10 mouse cellular contexts compared by ENCODE assay signal in genomic region chr9:59989864-59990263, GRCm38 (mm10). TPM values are rescaled to one million over a fixed set of nuclear protein-coding genes. Genes with fewer than 3 reads are reported as not detected.
DNase-seq lines count a peak whose midpoint lies in the region; ATAC-seq and TF ChIP-seq lines count a peak whose summit lies in the region.
"Had no signal": no experiment of that assay in that cellular context is flagged by ENCODE, and none has a peak within 500 bp of the region (broad histone marks: within the 10 kb centered on the region; RNA-seq: fewer than 3 reads in every experiment).

No protein-coding gene starts in this region.

- peak; percentile 87 for DNase-seq in hindbrain, embryonic 14.5 days (ENCODE audit: low spot score)
- peak; percentile 74 for DNase-seq in MEL (ENCODE audit: low read depth, low spot score)
- DNase-seq in c-Kit-positive CD71-positive TER-119-negative erythroid progenitor cells, embryonic 14.5 days (ENCODE audit: low read depth), result peak; percentile 46
- DNase-seq in gonadal fat pad, adult 2 months (ENCODE audit: low read depth), result peak; percentile 10
- peak; percentile 62 to 64 for DNase-seq in left cerebral cortex, adult 2 months (ENCODE audit: extremely low spot score in 1 of 2, low spot score in 2 of 2)
- peak; percentile 56 for DNase-seq in retina, adult 2 months (ENCODE audit: low read depth, low spot score)

- 3% methylated on average over 1 of the region's 1 CpGs for WGBS in hindbrain, embryonic 14.5 days
- 0% methylated on average over 1 of the region's 1 CpGs for WGBS in hindbrain, embryonic 16.5 days

- intact Hi-C loops in left cerebral cortex, adult 2 months (cut with DNase I), result loop anchor here (1.0 to 10.0 kb wide), 2 partner anchors 31 to 245 kb away; no protein-coding TSS in a partner anchor

- H3K9ac ChIP-seq in hindbrain, embryonic 14.5 days, result no peak overlapping the region
- H3K9ac ChIP-seq in hindbrain, embryonic 16.5 days (ENCODE audit: low read depth, low read length), result no peak overlapping the region
- no peak overlapping the region for H3K9ac ChIP-seq in MEL (ENCODE audit: control insufficient read depth, low read depth, low read length, poor library complexity, severe bottlenecking)
- H3K9ac ChIP-seq: embryonic facial prominence, embryonic 15.5 days had no signal

- no peaks in the 10 kb centered on the region for H3K4me1 ChIP-seq in hindbrain, embryonic 14.5 days (replicated peaks; ENCODE audit: control insufficient read depth, insufficient read depth, low read length)
- H3K4me1 ChIP-seq in hindbrain, embryonic 16.5 days (ENCODE audit: control insufficient read depth, insufficient read depth, low read depth, low read length), result no peaks in the 10 kb centered on the region
- H3K4me1 ChIP-seq in MEL (ENCODE audit: control insufficient read depth in 1 of 2, insufficient read depth in 2 of 2, low read length in 2 of 2), result no peaks in the 10 kb centered on the region
- H3K4me1 ChIP-seq: megakaryocyte, embryonic 14.5 days had no signal

- no peak for ATAC-seq in hindbrain, embryonic 14.5 days (ENCODE audit: low FRiP score)
- no peak for ATAC-seq in hindbrain, embryonic 16.5 days
- ATAC-seq in granulocyte monocyte progenitor cell, adult 5-6 weeks (replicated peaks; ENCODE audit: poor library complexity, severe bottlenecking), result no peak

- H3K9me3 ChIP-seq in hindbrain, embryonic 14.5 days (ENCODE audit: control insufficient read depth, low read length), result no peaks in the 10 kb centered on the region
- no peaks in the 10 kb centered on the region for H3K9me3 ChIP-seq in hindbrain, embryonic 16.5 days (ENCODE audit: control insufficient read depth, low read length)
- no peaks in the 10 kb centered on the region for H3K9me3 ChIP-seq in MEL (replicated peaks; ENCODE audit: insufficient read depth, low read length)
- H3K9me3 ChIP-seq: embryonic facial prominence, embryonic 15.5 days; megakaryocyte, embryonic 14.5 days had no signal

- H3K4me2 ChIP-seq in hindbrain, embryonic 14.5 days (replicated peaks), result no peak overlapping the region
- no peak overlapping the region for H3K4me2 ChIP-seq in hindbrain, embryonic 16.5 days (ENCODE audit: low read length)
- H3K4me2 ChIP-seq: embryonic facial prominence, embryonic 15.5 days had no signal

- H3K27ac ChIP-seq in hindbrain, embryonic 14.5 days, result no peak overlapping the region
- H3K27ac ChIP-seq in hindbrain, embryonic 16.5 days (ENCODE audit: low read depth, low read length), result no peak overlapping the region
- no peak overlapping the region for H3K27ac ChIP-seq in MEL (ENCODE audit: control insufficient read depth, low read depth, low read length)
- H3K27ac ChIP-seq in left cerebral cortex, adult 2 months, result no peak overlapping the region

- no peak overlapping the region for H3K4me3 ChIP-seq in hindbrain, embryonic 14.5 days (replicated peaks; ENCODE audit: low read length)
- no peak overlapping the region for H3K4me3 ChIP-seq in hindbrain, embryonic 16.5 days (ENCODE audit: low read length)
- no peak overlapping the region for H3K4me3 ChIP-seq in MEL (ENCODE audit: control insufficient read depth in 1 of 2, insufficient read depth in 1 of 2, low read depth in 2 of 2, low read length in 2 of 2)
- no peak overlapping the region for H3K4me3 ChIP-seq in left cerebral cortex, adult 2 months
- H3K4me3 ChIP-seq: embryonic facial prominence, embryonic 15.5 days; megakaryocyte, embryonic 14.5 days had no signal

- H3K36me3 ChIP-seq in hindbrain, embryonic 14.5 days (replicated peaks; ENCODE audit: control insufficient read depth, insufficient read depth), result no peaks in the 10 kb centered on the region
- no peaks in the 10 kb centered on the region for H3K36me3 ChIP-seq in hindbrain, embryonic 16.5 days (ENCODE audit: control insufficient read depth, insufficient read depth, low read length)
- H3K36me3 ChIP-seq in MEL (ENCODE audit: control insufficient read depth in 1 of 2, insufficient read depth in 2 of 2, low read length in 2 of 2), result no peaks in the 10 kb centered on the region

- TF ChIP-seq RAD21 in MEL (IDR thresholded peaks at IDR 0.05; ENCODE audit: low read depth, low read length), result peak; percentile 66

- no peaks in the 10 kb centered on the region for H3K79me2 ChIP-seq in MEL (ENCODE audit: control insufficient read depth, insufficient read depth, low read length, poor library complexity)

- no peak for TF ChIP-seq EP300 in MEL (IDR thresholded peaks at IDR 0.05; ENCODE audit: low read depth in 1 of 2, low read length in 2 of 2)

- H3K27me3 ChIP-seq in hindbrain, embryonic 14.5 days (ENCODE audit: control insufficient read depth, insufficient read depth, low read length), result no peaks in the 10 kb centered on the region
- H3K27me3 ChIP-seq in hindbrain, embryonic 16.5 days (replicated peaks; ENCODE audit: control insufficient read depth, insufficient read depth, low read length), result no peaks in the 10 kb centered on the region
- H3K27me3 ChIP-seq in MEL (ENCODE audit: control insufficient read depth in 1 of 2, insufficient read depth in 2 of 2, low read length in 2 of 2), result peaks cover 0 to 3% of the 10 kb centered on the region in 2 experiments; a peak in 1 of 4 replicates
- H3K27me3 ChIP-seq: embryonic facial prominence, embryonic 15.5 days had no signal

- TF ChIP-seq POLR2A in MEL (IDR thresholded peaks at IDR 0.05; ENCODE audit: control insufficient read depth in 1 of 2, insufficient read depth in 1 of 2, low read depth in 1 of 2, low read length in 2 of 2, poor library complexity in 1 of 2), result no peak

- TF ChIP-seq CTCF in MEL (IDR thresholded peaks at IDR 0.05 in 2 of 3, conservative IDR thresholded peaks at IDR 0.05 in 1 of 3; ENCODE audit: control insufficient read depth in 1 of 3, insufficient read depth in 1 of 3, low read depth in 2 of 3, low read length in 3 of 3, poor library complexity in 1 of 3, severe bottlenecking in 1 of 3), result peak; percentile 62 to 81 (median 80)
- TF ChIP-seq CTCF in left cerebral cortex, adult 2 months (IDR thresholded peaks at IDR 0.05), result peak; percentile 92

TF ChIP-seq in MEL, 35 proteins besides CTCF, POLR2A, EP300 and RAD21:
- TF ChIP-seq SMC3 (IDR thresholded peaks at IDR 0.05; ENCODE audit: low read depth, low read length), result peak; percentile 79
- TF ChIP-seq MAFK (IDR thresholded peaks at IDR 0.05; ENCODE audit: borderline replicate concordance, low read depth, low read length), result no peak
TF ChIP-seq in MEL: peak in this region for 1.

RNA-seq across cellular contexts. Expression of gene Nr2e3, which starts 29.4 kb away (rescaled TPM):
- not detected in 2 replicates for polyA plus RNA-seq in hindbrain, embryonic 14.5 days (2014; fragmentation: Nextera tagmentation; extraction: Ambion mirVana)
- polyA plus RNA-seq in hindbrain, embryonic 16.5 days (2015; fragmentation: Nextera tagmentation; extraction: Ambion mirVana), result not detected in 2 replicates
- not detected in 2 replicates for total RNA-seq in MEL (2012; rRNA removed)
- polyA plus RNA-seq in MEL (2012; ENCODE audit: insufficient read depth in 1 of 2, insufficient read length in 2 of 2, low read depth in 1 of 2, low replicate concordance in 2 of 2, missing spikeins in 1 of 2), result not detected
- polyA plus RNA-seq in gonadal fat pad, adult 2 months (2012; rRNA removed), result not detected in 2 replicates
- not detected for total RNA-seq in left cerebral cortex, adult 2 months (2021)
- total RNA-seq in granulocyte monocyte progenitor cell, adult 5-6 weeks (2014; fragmentation: Nextera tagmentation), result not detected in 2 replicates
- not detected in 2 replicates for total RNA-seq in granulocyte monocyte progenitor cell, adult 5-6 weeks (2017)

Comparison
In these comparisons a context has a peak if more than half of its experiments do, and no peak if none do; other contexts are left out.
1. DNase-seq: peak in every context shown above with its lines; median percentile 87 in hindbrain, embryonic 14.5 days; 74 in MEL; 63 in left cerebral cortex, adult 2 months; 56 in retina, adult 2 months; 46 in c-Kit-positive CD71-positive TER-119-negative erythroid progenitor cells, embryonic 14.5 days; 10 in gonadal fat pad, adult 2 months.